Mouse (Mus musculus) liver, adult 2 months (tissue): Measurements from ENCODE around the gene Acsl5.
A peak's percentile ranks its signal among the peaks of the same experiment; 100 is the strongest.

Experiments
- CTCF ChIP-seq: fragments of 200-500 bp; IDR thresholded peaks from 2 replicates; pipeline ENCODE4 v1.5.1; 2011; ENCODE audit warnings: low read depth, low read length, control low read depth
- POLR2A ChIP-seq: fragments of 200-500 bp; IDR thresholded peaks from 2 replicates; pipeline ENCODE4 v1.6.1; 2011; ENCODE audit warnings: low read length, control low read depth; ENCODE audit not compliant: insufficient read depth; ENCODE audit errors: extremely low read depth

DNA sequence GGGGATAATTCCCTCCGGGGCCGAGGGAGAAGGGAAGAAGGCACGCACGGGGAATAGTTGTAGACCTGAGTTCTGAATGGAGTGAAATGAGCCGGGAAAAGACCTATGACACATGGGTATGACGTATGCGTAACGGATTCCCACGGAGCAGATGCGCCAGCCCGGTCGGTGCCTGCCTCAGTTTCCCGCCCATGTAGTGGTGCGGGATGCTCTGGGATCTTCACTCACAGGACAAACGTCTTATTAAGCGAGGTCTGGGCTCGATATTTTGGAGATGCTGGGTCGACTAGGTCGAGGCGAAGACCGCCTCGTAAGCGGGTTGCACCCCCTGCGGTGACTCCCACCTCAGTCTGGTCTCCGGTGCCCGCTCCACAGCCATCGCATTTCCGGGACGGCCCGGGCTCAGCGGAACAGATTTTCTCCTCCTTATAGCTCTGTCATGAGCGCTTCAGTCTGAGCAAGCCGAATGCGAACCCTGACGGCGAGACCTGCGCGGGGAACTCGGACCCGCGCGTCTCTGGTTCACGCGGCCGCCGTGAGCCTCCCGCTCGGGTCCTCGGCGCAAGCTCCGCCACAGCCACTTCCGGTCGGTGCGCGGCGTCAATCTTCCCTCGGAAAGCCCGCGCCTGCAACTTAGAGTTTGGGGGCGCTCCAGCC lies 63.8 kb downstream of the Acsl5 start, which contains the start of gene Zdhhc6:
- peak; percentile 1; the same call in 1 of the 2 replicates for TF ChIP-seq CTCF
- peak; percentile 78 for TF ChIP-seq POLR2A
